Comparison of ENCODE assay signal across 10 mouse cellular contexts in genomic region chr12:99287081-99287480, GRCm38 (mm10).
A peak's percentile ranks its signal among the peaks of the same experiment; 100 is the strongest.
DNase-seq lines count a peak whose midpoint lies in the region; ATAC-seq lines count a peak whose summit lies in the region.
"Had no signal": no experiment of that assay in that cellular context is flagged by ENCODE, and none has a peak within 500 bp of the region (broad histone marks: within the 10 kb centered on the region; RNA-seq: fewer than 3 reads in every experiment).

No protein-coding gene starts in this region.

- no peak overlapping the region for H3K27ac ChIP-seq in heart, embryonic 13.5 days (replicated peaks)
- 0 out of 2 replicates have a peak overlapping the region, but pooled peaks have one; percentile 2 for H3K27ac ChIP-seq in embryonic facial prominence, embryonic 12.5 days
- peak overlapping the region; percentile 56; the same call in 1 of the 2 replicates for H3K27ac ChIP-seq in forebrain, embryonic 16.5 days (ENCODE audit: low read length)
- H3K27ac ChIP-seq in midbrain, embryonic 16.5 days (ENCODE audit: low read length) = peak overlapping the region; percentile 58; the same call in 1 of the 2 replicates

- no peak overlapping the region for H3K4me2 ChIP-seq in heart, embryonic 13.5 days
- H3K4me2 ChIP-seq in embryonic facial prominence, embryonic 12.5 days (replicated peaks) = no peak overlapping the region
- H3K4me2 ChIP-seq in forebrain, embryonic 16.5 days (ENCODE audit: low read length) = no peak overlapping the region
- H3K4me2 ChIP-seq in midbrain, embryonic 16.5 days (ENCODE audit: low read length) = no peak overlapping the region
- H3K4me2 ChIP-seq: heart, embryonic 11.5 days had no signal

- H3K4me3 ChIP-seq in heart, embryonic 13.5 days = no peak overlapping the region
- H3K4me3 ChIP-seq in embryonic facial prominence, embryonic 12.5 days = no peak overlapping the region
- H3K4me3 ChIP-seq in forebrain, embryonic 16.5 days (replicated peaks; ENCODE audit: low read length) = no peak overlapping the region
- no peak overlapping the region for H3K4me3 ChIP-seq in midbrain, embryonic 16.5 days (ENCODE audit: low read depth, low read length)

- ATAC-seq in heart, embryonic 13.5 days (ENCODE audit: extremely low read depth, insufficient number of reproducible peaks, low FRiP score, low TSS enrichment) = no peak
- ATAC-seq in embryonic facial prominence, embryonic 12.5 days (ENCODE audit: insufficient number of reproducible peaks, insufficient read depth, low FRiP score, low TSS enrichment) = no peak
- peak; percentile 31 for ATAC-seq in forebrain, embryonic 16.5 days
- ATAC-seq in midbrain, embryonic 16.5 days = 0 out of 2 replicates have a peak, but pooled peaks have one; percentile 9
- ATAC-seq in CD4-positive, CD25-positive, alpha-beta regulatory T cell, adult 4 months = no peak

- H3K27me3 ChIP-seq in heart, embryonic 13.5 days (replicated peaks) = no peaks in the 10 kb centered on the region
- H3K27me3 ChIP-seq in embryonic facial prominence, embryonic 12.5 days = no peaks in the 10 kb centered on the region
- H3K27me3 ChIP-seq in forebrain, embryonic 16.5 days (replicated peaks; ENCODE audit: control insufficient read depth, insufficient read depth, low read length) = no peaks in the 10 kb centered on the region
- H3K27me3 ChIP-seq in midbrain, embryonic 16.5 days (ENCODE audit: control insufficient read depth, insufficient read depth, low read depth, low read length) = no peaks in the 10 kb centered on the region

- peak overlapping the region; percentile 21; the same call in 1 of the 2 replicates for H3K9ac ChIP-seq in heart, embryonic 13.5 days
- no peak overlapping the region for H3K9ac ChIP-seq in embryonic facial prominence, embryonic 12.5 days
- H3K9ac ChIP-seq in forebrain, embryonic 16.5 days (replicated peaks; ENCODE audit: low read depth, low read length) = no peak overlapping the region; the same call in 1 of the 2 replicates
- peak overlapping the region; percentile 28; the same call in 1 of the 2 replicates for H3K9ac ChIP-seq in midbrain, embryonic 16.5 days (ENCODE audit: low read depth, low read length)

- no peak for DNase-seq in heart, postnatal 25 days (ENCODE audit: low spot score)
- no peak for DNase-seq in lung, adult 18-20 months
- DNase-seq: adrenal gland, adult 8-10 months; thymus, postnatal 4 days had no signal

- H3K36me3 ChIP-seq in heart, embryonic 13.5 days = peaks cover 11% of the 10 kb centered on the region
- peaks cover 11% of the 10 kb centered on the region; the same call in 1 of the 2 replicates for H3K36me3 ChIP-seq in embryonic facial prominence, embryonic 12.5 days
- H3K36me3 ChIP-seq in forebrain, embryonic 16.5 days (ENCODE audit: control insufficient read depth, insufficient read depth) = peaks cover 2% of the 10 kb centered on the region; the same call in 1 of the 2 replicates
- H3K36me3 ChIP-seq in midbrain, embryonic 16.5 days (ENCODE audit: control insufficient read depth, insufficient read depth, low read length) = peaks cover 3% of the 10 kb centered on the region; the same call in 1 of the 2 replicates

- intact Hi-C loops in heart, postnatal 25 days (cut with DNase I) = no loop called here

- peaks cover 60% of the 10 kb centered on the region for H3K4me1 ChIP-seq in heart, embryonic 13.5 days
- H3K4me1 ChIP-seq in embryonic facial prominence, embryonic 12.5 days = peaks cover 50% of the 10 kb centered on the region
- peaks cover 36% of the 10 kb centered on the region for H3K4me1 ChIP-seq in forebrain, embryonic 16.5 days (replicated peaks; ENCODE audit: control insufficient read depth, insufficient read depth, low read length)
- H3K4me1 ChIP-seq in midbrain, embryonic 16.5 days (ENCODE audit: control insufficient read depth, insufficient read depth, low read length) = peaks cover 37% of the 10 kb centered on the region

- H3K9me3 ChIP-seq in heart, embryonic 13.5 days = no peaks in the 10 kb centered on the region
- no peaks in the 10 kb centered on the region for H3K9me3 ChIP-seq in embryonic facial prominence, embryonic 12.5 days
- no peaks in the 10 kb centered on the region for H3K9me3 ChIP-seq in forebrain, embryonic 16.5 days (ENCODE audit: control insufficient read depth, low read length)
- no peaks in the 10 kb centered on the region for H3K9me3 ChIP-seq in midbrain, embryonic 16.5 days (replicated peaks; ENCODE audit: control insufficient read depth, low read length, poor library complexity, severe bottlenecking)

- 39% methylated on average over 5 of the region's 5 CpGs for whole genome bisulfite sequencing in heart, embryonic 13.5 days
- 63% methylated on average over 5 of the region's 5 CpGs for WGBS in embryonic facial prominence, embryonic 12.5 days
- WGBS in forebrain, embryonic 16.5 days = 51% methylated on average over 5 of the region's 5 CpGs
- 48% methylated on average over 5 of the region's 5 CpGs for WGBS in midbrain, embryonic 16.5 days

Comparison
In these comparisons a context has a peak if more than half of its experiments do, and no peak if none do; other contexts are left out.
1. ATAC-seq: peak in forebrain, embryonic 16.5 days (single experiment) and midbrain, embryonic 16.5 days (single experiment); none in heart, embryonic 13.5 days (single experiment), embryonic facial prominence, embryonic 12.5 days (single experiment) and CD4-positive, CD25-positive, alpha-beta regulatory T cell, adult 4 months (single experiment).
2. H3K9ac ChIP-seq: peak in heart, embryonic 13.5 days (single experiment) and midbrain, embryonic 16.5 days (single experiment); none in embryonic facial prominence, embryonic 12.5 days (single experiment) and forebrain, embryonic 16.5 days (single experiment).